Mouse (Mus musculus): Measurements from ENCODE around the gene Itgal. TPM values are rescaled to one million over a fixed set of nuclear protein-coding genes. Genes with fewer than 3 reads are reported as not detected.
"Not testable (repeated sequence)": the region's sequence is repeated elsewhere in the genome, so short reads cannot be mapped to it uniquely, and the experiment has no call there.

Gene Itgal
- total and polyA plus RNA-seq, 2 experiments, result 4.3 to 6.8 TPM

DNA sequence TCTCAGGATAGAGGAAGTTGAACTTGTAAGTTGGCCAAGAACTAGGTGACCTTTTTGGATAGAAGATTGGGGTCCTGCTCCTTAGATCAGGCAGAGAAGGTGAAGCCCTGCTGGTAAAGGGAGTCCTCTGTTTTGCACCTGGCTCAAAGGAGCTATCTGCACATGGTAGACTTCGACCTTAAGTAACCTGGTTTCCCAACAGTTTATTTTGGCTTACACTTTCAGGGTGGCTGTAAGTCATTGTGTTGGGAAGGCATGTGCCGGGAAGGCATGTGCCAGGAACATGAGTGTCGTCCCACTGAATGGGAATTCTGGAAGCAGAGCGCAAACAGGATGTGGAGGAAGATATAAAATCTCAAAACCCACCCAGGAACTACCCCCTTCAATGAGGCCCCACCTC lies 39.5 kb downstream of the Itgal start:
- Histone ChIP-seq H3K27ac (replicated peaks; ENCODE audit: insufficient read depth, low read depth, low read length) (no peak overlapping the region), H3K9ac (ENCODE audit: low read depth, low read length) (no peak overlapping the region), H3K27me3 (ENCODE audit: control insufficient read depth, insufficient read depth, low read length) (no peaks in the 10 kb centered on the region), H3K4me1 (ENCODE audit: control insufficient read depth, insufficient read depth, low read length) (peaks cover 4% of the 10 kb centered on the region; the same call in 1 of the 2 replicates), H3K4me3 (ENCODE audit: insufficient read depth, low read depth, low read length) (no peak overlapping the region), H3K79me2 (ENCODE audit: control insufficient read depth, insufficient read depth, low read length) (no peaks in the 10 kb centered on the region), H3K36me3 (ENCODE audit: control insufficient read depth, insufficient read depth, low read length) (no peaks in the 10 kb centered on the region)
- 23% methylated on average over 4 of the region's 4 CpGs for whole genome bisulfite sequencing
- no peak for TF ChIP-seq POLR2A (IDR thresholded peaks at IDR 0.05; ENCODE audit: extremely low read depth, insufficient read depth, low read length)
- TF ChIP-seq CTCF (IDR thresholded peaks at IDR 0.05; ENCODE audit: low read depth, low read length), result no peak
- DNase-seq (ENCODE audit: extremely low read depth, low read depth, low spot score), result peak; percentile 96

DNA sequence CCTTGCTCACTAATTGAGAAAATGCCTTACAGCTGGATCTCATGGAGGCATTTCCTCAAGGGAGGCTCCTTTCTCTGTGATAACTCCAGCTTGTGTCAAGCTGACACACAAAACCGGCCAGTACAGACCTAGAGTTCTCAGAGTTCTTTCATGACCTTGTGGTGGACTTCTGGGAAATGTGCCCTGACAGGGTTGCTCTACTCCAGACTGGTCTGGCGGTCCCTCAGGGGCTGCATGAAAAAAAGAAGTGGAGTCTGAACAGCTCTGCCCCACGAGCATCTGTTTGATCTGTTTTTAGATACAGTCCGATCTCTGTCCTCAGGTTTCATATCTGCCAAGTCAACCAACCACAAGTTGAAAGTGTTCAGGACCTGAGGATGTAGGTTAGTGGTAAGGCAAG lies 41.6 kb downstream of the Itgal start:
- H3K27ac ChIP-seq (replicated peaks; ENCODE audit: insufficient read depth, low read depth, low read length), result no peak overlapping the region
- H3K79me2 ChIP-seq (ENCODE audit: control insufficient read depth, insufficient read depth, low read length), result no peaks in the 10 kb centered on the region
- H3K9ac ChIP-seq (ENCODE audit: low read depth, low read length), result no peak overlapping the region
- 52% methylated on average over 4 of the region's 4 CpGs for WGBS
- DNase-seq (ENCODE audit: extremely low read depth, low read depth, low spot score), result no peak
- H3K4me3 ChIP-seq (ENCODE audit: insufficient read depth, low read depth, low read length), result no peak overlapping the region
- no peaks in the 10 kb centered on the region for H3K36me3 ChIP-seq (ENCODE audit: control insufficient read depth, insufficient read depth, low read length)
- H3K4me1 ChIP-seq (ENCODE audit: control insufficient read depth, insufficient read depth, low read length), result peaks cover 12% of the 10 kb centered on the region
- no peaks in the 10 kb centered on the region for H3K27me3 ChIP-seq (ENCODE audit: control insufficient read depth, insufficient read depth, low read length)
- no peak for TF ChIP-seq POLR2A (IDR thresholded peaks at IDR 0.05; ENCODE audit: extremely low read depth, insufficient read depth, low read length)
- no peak for TF ChIP-seq CTCF (IDR thresholded peaks at IDR 0.05; ENCODE audit: low read depth, low read length)

DNA sequence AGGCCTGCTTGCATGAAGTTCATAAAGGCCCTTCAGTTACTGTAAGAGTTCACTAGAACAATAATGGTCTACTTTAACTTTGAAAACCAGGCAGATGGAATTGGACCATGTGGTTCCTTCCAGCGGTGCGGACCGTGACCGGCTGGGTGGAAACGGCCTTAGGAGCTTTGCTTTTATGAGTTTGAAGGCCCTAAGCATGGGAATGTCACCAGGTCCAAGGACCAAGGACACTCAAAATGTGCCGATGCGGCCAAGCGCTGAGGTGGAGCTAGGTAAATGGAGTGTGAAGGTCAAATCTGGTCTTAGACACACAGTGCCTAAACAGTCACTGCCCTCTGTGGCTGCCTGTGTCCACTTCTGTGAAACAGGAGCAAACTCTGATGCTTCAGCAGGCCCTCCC lies 45.3 kb downstream of the Itgal start:
- Histone ChIP-seq H3K27me3 (ENCODE audit: control insufficient read depth, insufficient read depth, low read length) (no peaks in the 10 kb centered on the region), H3K79me2 (ENCODE audit: control insufficient read depth, insufficient read depth, low read length) (peaks cover 13% of the 10 kb centered on the region; the same call in 1 of the 2 replicates), H3K36me3 (ENCODE audit: control insufficient read depth, insufficient read depth, low read length) (no peaks in the 10 kb centered on the region), H3K9ac (ENCODE audit: low read depth, low read length) (no peak overlapping the region), H3K4me1 (ENCODE audit: control insufficient read depth, insufficient read depth, low read length) (peaks cover 11% of the 10 kb centered on the region), H3K27ac (replicated peaks; ENCODE audit: insufficient read depth, low read depth, low read length) (peak overlapping the region; percentile 3; the same call in 1 of the 2 replicates), H3K4me3 (ENCODE audit: insufficient read depth, low read depth, low read length) (no peak overlapping the region)
- DNase-seq (ENCODE audit: extremely low read depth, low read depth, low spot score), result peak; percentile 89
- 19% methylated on average over 8 of the region's 8 CpGs for WGBS
- TF ChIP-seq CTCF (IDR thresholded peaks at IDR 0.05; ENCODE audit: low read depth, low read length) (no peak), POLR2A (IDR thresholded peaks at IDR 0.05; ENCODE audit: extremely low read depth, insufficient read depth, low read length) (no peak)

DNA sequence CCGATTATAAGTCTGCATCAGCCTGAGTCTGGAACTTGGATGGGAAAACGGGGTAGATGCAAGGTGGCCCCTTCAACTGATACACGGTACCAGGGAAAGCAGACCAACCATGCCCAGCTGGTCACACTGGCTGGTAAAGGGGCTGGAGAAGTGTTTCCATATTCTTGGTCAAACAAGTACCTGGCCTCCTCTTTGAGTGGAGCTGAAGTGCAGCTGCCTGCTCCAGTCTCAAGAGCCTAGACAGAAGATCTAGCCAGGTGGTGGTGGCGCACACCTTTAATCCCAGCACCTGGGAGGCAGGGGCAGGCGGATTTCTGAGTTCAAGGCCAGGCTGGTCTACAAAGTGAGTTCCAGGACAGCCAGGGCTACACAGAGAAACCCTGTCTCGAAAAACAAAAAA lies 45.8 kb downstream of the Itgal start:
- not testable (repeated sequence) for H3K4me3 ChIP-seq (ENCODE audit: insufficient read depth, low read depth, low read length); H3K9ac ChIP-seq (ENCODE audit: low read depth, low read length); H3K27me3 ChIP-seq (ENCODE audit: control insufficient read depth, insufficient read depth, low read length); H3K36me3 ChIP-seq (ENCODE audit: control insufficient read depth, insufficient read depth, low read length); DNase-seq (ENCODE audit: extremely low read depth, low read depth, low spot score)
- Histone ChIP-seq H3K79me2 (ENCODE audit: control insufficient read depth, insufficient read depth, low read length) (peaks cover 13% of the 10 kb centered on the region; the same call in 1 of the 2 replicates), H3K27ac (replicated peaks; ENCODE audit: insufficient read depth, low read depth, low read length) (peak overlapping the region; percentile 3; the same call in 1 of the 2 replicates), H3K4me1 (ENCODE audit: control insufficient read depth, insufficient read depth, low read length) (peaks cover 13% of the 10 kb centered on the region)
- WGBS, result 85% methylated on average over 6 of the region's 6 CpGs

DNA sequence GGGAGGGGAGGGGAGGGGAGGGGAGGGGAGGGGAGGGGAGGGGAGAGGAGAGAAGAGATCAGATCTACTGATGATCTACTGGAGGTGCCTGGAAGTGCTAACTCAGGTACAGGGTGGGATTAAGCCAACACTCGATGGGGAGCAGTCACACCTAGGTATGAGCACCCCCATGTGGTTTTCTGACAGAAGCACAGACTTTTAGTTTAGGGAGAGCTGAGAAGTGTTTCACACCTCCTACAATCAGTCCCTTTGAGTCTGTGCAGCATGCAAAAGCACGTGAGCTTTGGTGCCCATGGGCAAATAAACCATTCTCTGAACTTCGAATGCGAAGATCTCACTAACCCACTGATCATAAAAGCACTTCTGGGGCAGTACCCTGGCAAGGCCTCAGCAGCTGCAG lies 46.3 kb downstream of the Itgal start:
- Histone ChIP-seq H3K79me2 (ENCODE audit: control insufficient read depth, insufficient read depth, low read length) (peaks cover 13% of the 10 kb centered on the region; the same call in 1 of the 2 replicates), H3K4me3 (ENCODE audit: insufficient read depth, low read depth, low read length) (no peak overlapping the region), H3K27ac (replicated peaks; ENCODE audit: insufficient read depth, low read depth, low read length) (no peak overlapping the region), H3K9ac (ENCODE audit: low read depth, low read length) (no peak overlapping the region), H3K27me3 (ENCODE audit: control insufficient read depth, insufficient read depth, low read length) (no peaks in the 10 kb centered on the region), H3K4me1 (ENCODE audit: control insufficient read depth, insufficient read depth, low read length) (peaks cover 13% of the 10 kb centered on the region), H3K36me3 (ENCODE audit: control insufficient read depth, insufficient read depth, low read length) (no peaks in the 10 kb centered on the region)
- peak; percentile 29 for DNase-seq (ENCODE audit: extremely low read depth, low read depth, low spot score)
- 30% methylated on average over 4 of the region's 4 CpGs for WGBS
- TF ChIP-seq POLR2A (IDR thresholded peaks at IDR 0.05; ENCODE audit: extremely low read depth, insufficient read depth, low read length) (no peak), CTCF (IDR thresholded peaks at IDR 0.05; ENCODE audit: low read depth, low read length) (0 out of 2 replicates have a peak, but pooled peaks have one; percentile 10)

DNA sequence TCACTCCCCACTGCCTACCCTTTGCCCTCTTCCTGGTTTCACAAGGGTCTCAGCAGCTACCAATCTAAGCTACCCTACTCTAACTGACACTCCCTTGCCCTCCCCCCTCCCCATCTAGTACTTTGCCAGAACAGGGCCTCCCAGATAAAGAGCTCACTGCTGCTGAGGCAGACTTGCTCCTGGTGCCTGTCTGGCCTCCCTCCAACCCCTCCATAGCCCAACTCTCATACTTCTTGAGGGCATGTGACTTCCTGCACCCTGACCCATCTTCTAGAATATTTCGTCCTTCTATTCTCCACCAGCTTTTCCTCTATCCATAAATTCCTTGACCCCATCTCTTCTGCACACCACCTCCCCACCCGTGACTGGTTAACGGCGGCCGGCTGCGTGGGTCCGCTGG lies 46.8 kb downstream of the Itgal start:
- Histone ChIP-seq H3K4me1 (ENCODE audit: control insufficient read depth, insufficient read depth, low read length) (peaks cover 13% of the 10 kb centered on the region), H3K36me3 (ENCODE audit: control insufficient read depth, insufficient read depth, low read length) (no peaks in the 10 kb centered on the region), H3K27me3 (ENCODE audit: control insufficient read depth, insufficient read depth, low read length) (no peaks in the 10 kb centered on the region), H3K4me3 (ENCODE audit: insufficient read depth, low read depth, low read length) (no peak overlapping the region), H3K27ac (replicated peaks; ENCODE audit: insufficient read depth, low read depth, low read length) (no peak overlapping the region), H3K9ac (ENCODE audit: low read depth, low read length) (no peak overlapping the region), H3K79me2 (ENCODE audit: control insufficient read depth, insufficient read depth, low read length) (peaks cover 13% of the 10 kb centered on the region; the same call in 1 of the 2 replicates)
- 93% methylated on average over 7 of the region's 7 CpGs for WGBS
- TF ChIP-seq CTCF (IDR thresholded peaks at IDR 0.05; ENCODE audit: low read depth, low read length), result no peak
- no peak for TF ChIP-seq POLR2A (IDR thresholded peaks at IDR 0.05; ENCODE audit: extremely low read depth, insufficient read depth, low read length)
- no peak for DNase-seq (ENCODE audit: extremely low read depth, low read depth, low spot score)
